Mouse (Mus musculus): ENCODE measurements around the gene Prdm1. TPM values are rescaled to one million over a fixed set of nuclear protein-coding genes. Genes with fewer than 3 reads are reported as not detected.

Gene Prdm1
- total and polyA plus RNA-seq, 3 experiments, result 4.7 to 13.6 (median 8.0) TPM

GRCm38 (mm10) chr10:44475376-44475775, 52.9 kb downstream of the Prdm1 start:
- in situ Hi-C loops (cut with MboI; ENCODE audit: low pct_ligation_motif_present, low pct_unique_long_range_greater_than_20kb, low sequenced_read_pairs), result no loop called here

GRCm38 (mm10) chr10:44474256-44474655, 54.0 kb downstream of the Prdm1 start:
- H3K79me2 ChIP-seq (replicated peaks; ENCODE audit: control insufficient read depth, extremely low read depth, insufficient read depth, poor library complexity, severe bottlenecking), result no peaks in the 10 kb centered on the region
- no peak for TF ChIP-seq NELFE (IDR thresholded peaks at IDR 0.05; ENCODE audit: low read depth, low read length)
- no peak for TF ChIP-seq RAD21 (IDR thresholded peaks at IDR 0.05; ENCODE audit: low read depth, low read length)
- no peak for TF ChIP-seq ZNF384 (IDR thresholded peaks at IDR 0.05; ENCODE audit: low read depth, low read length)
- TF ChIP-seq RCOR1 (conservative IDR thresholded peaks at IDR 0.05; ENCODE audit: low read depth, low read length), result no peak
- TF ChIP-seq MAX (IDR thresholded peaks at IDR 0.05; ENCODE audit: low read length), result no peak
- no peak for TF ChIP-seq ZC3H11A (IDR thresholded peaks at IDR 0.05; ENCODE audit: low read depth, low read length)
- TF ChIP-seq PAX5 (IDR thresholded peaks at IDR 0.05; ENCODE audit: low read length), result no peak
- no peak for TF ChIP-seq MAFK (IDR thresholded peaks at IDR 0.05; ENCODE audit: insufficient replicate concordance, low read length)
- in situ Hi-C loops (cut with MboI; ENCODE audit: low pct_ligation_motif_present, low pct_unique_long_range_greater_than_20kb, low sequenced_read_pairs), result no loop called here
- no peak overlapping the region for H3K4me3 ChIP-seq (replicated peaks in 1 of 3; ENCODE audit: low read depth in 2 of 3, low read length in 2 of 3, poor library complexity in 1 of 3)
- H3K9me3 ChIP-seq (replicated peaks; ENCODE audit: low read length), result no peaks in the 10 kb centered on the region
- H3K27ac ChIP-seq (ENCODE audit: insufficient read depth, low read depth), result no peak overlapping the region
- no peaks in the 10 kb centered on the region for H3K27me3 ChIP-seq (replicated peaks)
- no peak overlapping the region for H3K9ac ChIP-seq (ENCODE audit: insufficient read depth, low read depth)
- H3K4me2 ChIP-seq (ENCODE audit: insufficient read depth, low read depth, poor library complexity, severe bottlenecking), result no peak overlapping the region
- dilution Hi-C loops (cut with MboI; ENCODE audit: extremely low pct_ligation_motif_present, extremely low pct_unique_long_range_greater_than_20kb, low sequenced_read_pairs), result no loop called here
- no peak for DNase-seq (ENCODE audit: extremely low read depth)
- H3K36me3 ChIP-seq (replicated peaks in 1 of 2; ENCODE audit: control insufficient read depth in 1 of 2, insufficient read depth in 1 of 2, low read length in 1 of 2), result no peaks in the 10 kb centered on the region
- 0 out of 4 replicates have a peak, but pooled peaks cover 0 to 5% of the 10 kb centered on the region in 2 experiments for H3K4me1 ChIP-seq (ENCODE audit: control insufficient read depth in 1 of 2, insufficient read depth in 2 of 2)

More at GRCm38 (mm10) chr10:44475376-44475775, 52.9 kb downstream of the Prdm1 start:
- no peak for DNase-seq (ENCODE audit: extremely low read depth)
- Histone ChIP-seq H3K9ac (ENCODE audit: insufficient read depth, low read depth) (no peak overlapping the region), H3K4me1 (ENCODE audit: control insufficient read depth in 1 of 2, insufficient read depth in 2 of 2) (0 out of 4 replicates have a peak, but pooled peaks cover 0 to 5% of the 10 kb centered on the region in 2 experiments), H3K4me3 (replicated peaks in 1 of 3; ENCODE audit: low read depth in 2 of 3, low read length in 2 of 3, poor library complexity in 1 of 3) (no peak overlapping the region), H3K36me3 (replicated peaks in 1 of 2; ENCODE audit: control insufficient read depth in 1 of 2, insufficient read depth in 1 of 2, low read length in 1 of 2) (no peaks in the 10 kb centered on the region), H3K9me3 (replicated peaks; ENCODE audit: low read length) (no peaks in the 10 kb centered on the region), H3K4me2 (ENCODE audit: insufficient read depth, low read depth, poor library complexity, severe bottlenecking) (no peak overlapping the region), H3K27me3 (replicated peaks) (no peaks in the 10 kb centered on the region), H3K27ac (ENCODE audit: insufficient read depth, low read depth) (no peak overlapping the region), H3K79me2 (replicated peaks; ENCODE audit: control insufficient read depth, extremely low read depth, insufficient read depth, poor library complexity, severe bottlenecking) (no peaks in the 10 kb centered on the region)
- dilution Hi-C loops (cut with MboI; ENCODE audit: extremely low pct_ligation_motif_present, extremely low pct_unique_long_range_greater_than_20kb, low sequenced_read_pairs), result no loop called here
- TF ChIP-seq E2F4 (IDR thresholded peaks at IDR 0.05; ENCODE audit: insufficient replicate concordance, low read depth, low read length) (no peak), CTCF (conservative IDR thresholded peaks at IDR 0.05 in 1 of 2, IDR thresholded peaks at IDR 0.05 in 1 of 2; ENCODE audit: low read depth in 2 of 2, low read length in 2 of 2) (no peak), IRF4 (IDR thresholded peaks at IDR 0.05; ENCODE audit: low read depth, low read length) (no peak), MXI1 (IDR thresholded peaks at IDR 0.05; ENCODE audit: low read depth, low read length) (no peak), TCF12 (IDR thresholded peaks at IDR 0.05; ENCODE audit: low read depth, low read length) (no peak), BHLHE40 (IDR thresholded peaks at IDR 0.05; ENCODE audit: low read depth, low read length) (no peak), MAFK (IDR thresholded peaks at IDR 0.05; ENCODE audit: insufficient replicate concordance, low read length) (no peak), CHD2 (IDR thresholded peaks at IDR 0.05; ENCODE audit: low read length) (no peak), SIN3A (IDR thresholded peaks at IDR 0.05; ENCODE audit: low read length) (no peak), MAX (IDR thresholded peaks at IDR 0.05; ENCODE audit: low read length) (no peak), USF1 (IDR thresholded peaks at IDR 0.05; ENCODE audit: low read depth, low read length) (no peak), NRF1 (IDR thresholded peaks at IDR 0.05; ENCODE audit: low read depth, low read length) (no peak), UBTF (IDR thresholded peaks at IDR 0.05; ENCODE audit: low read depth, low read length) (no peak), SMC3 (IDR thresholded peaks at IDR 0.05; ENCODE audit: low read depth, low read length) (no peak), USF2 (conservative IDR thresholded peaks at IDR 0.05; ENCODE audit: low read depth, low read length) (no peak), CHD1 (IDR thresholded peaks at IDR 0.05; ENCODE audit: low read depth, low read length) (no peak), PAX5 (IDR thresholded peaks at IDR 0.05; ENCODE audit: low read length) (no peak), ETS1 (conservative IDR thresholded peaks at IDR 0.05; ENCODE audit: low read depth, low read length) (no peak)
